Mouse (Mus musculus) CH12.LX (cell line): ENCODE measurements around the gene Lima1. TPM values are rescaled to one million over a fixed set of nuclear protein-coding genes. Genes with fewer than 3 reads are reported as not detected.

Experiments
- DNase-seq: peaks from one replicate; pipeline ENCODE4 v3.0.0-alpha.2; 2013; ENCODE audit errors: extremely low read depth
- H3K27ac ChIP-seq: 2 replicates; pipeline ENCODE4 v1.5.1; 2012; ENCODE audit warnings: low read depth, mild to moderate bottlenecking, control low read depth, moderate library complexity; ENCODE audit not compliant: insufficient read depth
- H3K27me3 ChIP-seq: replicated peaks from 2 replicates; pipeline ENCODE3; 2012; ENCODE audit warnings: inconsistent platforms
- H3K36me3 ChIP-seq, 2 experiments: replicated peaks in 1 of 2; 2 replicates each; pipeline versions ENCODE3 to v1.6.1; 2012; ENCODE audit warnings: inconsistent platforms in 1 of 2, low read length in 1 of 2, mild to moderate bottlenecking in 1 of 2, mixed read lengths in 1 of 2, moderate library complexity in 1 of 2; ENCODE audit not compliant: control insufficient read depth in 1 of 2, insufficient read depth in 1 of 2
- H3K4me1 ChIP-seq, 2 experiments: 2 replicates each; pipeline ENCODE4 v1.6.1; 2012; ENCODE audit warnings: inconsistent platforms in 1 of 2, moderate library complexity in 1 of 2; ENCODE audit not compliant: insufficient read depth in 2 of 2, control insufficient read depth in 1 of 2
- H3K4me2 ChIP-seq: 2 replicates; pipeline ENCODE4 v1.6.1; 2012; ENCODE audit warnings: low read depth, mild to moderate bottlenecking, control low read depth; ENCODE audit not compliant: poor library complexity, insufficient read depth, severe bottlenecking
- H3K4me3 ChIP-seq, 3 experiments: fragments of 150-350 bp in 1 of 3; sonication (generic) in 1 of 3; replicated peaks in 1 of 3; 2 replicates each; pipeline versions ENCODE3 to v1.5.1; 2011 to 2012; ENCODE audit warnings: low read depth in 2 of 3, low read length in 2 of 3, mild to moderate bottlenecking in 2 of 3, moderate library complexity in 2 of 3, control low read depth in 1 of 3, improper control_type of control experiment in 1 of 3, inconsistent platforms in 1 of 3, mixed read lengths in 1 of 3; ENCODE audit not compliant: poor library complexity in 1 of 3
- H3K79me2 ChIP-seq: replicated peaks from 2 replicates; pipeline ENCODE4 v1.6.1; 2012; ENCODE audit warnings: mild to moderate bottlenecking, moderate library complexity; ENCODE audit not compliant: control insufficient read depth, poor library complexity, insufficient read depth, severe bottlenecking; ENCODE audit errors: extremely low read depth
- H3K9ac ChIP-seq: 2 replicates; pipeline ENCODE4 v1.6.1; 2012; ENCODE audit warnings: low read depth, mild to moderate bottlenecking, control low read depth, moderate library complexity; ENCODE audit not compliant: insufficient read depth
- H3K9me3 ChIP-seq: replicated peaks from 2 replicates; pipeline ENCODE3; 2012; ENCODE audit warnings: low read length, inconsistent platforms, mixed read lengths
- BHLHE40 ChIP-seq: IDR thresholded peaks from 2 replicates; pipeline ENCODE4 v1.6.1; 2011; ENCODE audit warnings: mild to moderate bottlenecking, low read depth, low read length, improper control_type of control experiment
- CHD2 ChIP-seq: IDR thresholded peaks from 2 replicates; pipeline ENCODE4 v1.6.1; 2011; ENCODE audit warnings: low read length, improper control_type of control experiment
- CTCF ChIP-seq, 2 experiments: IDR thresholded peaks in 1 of 2; conservative IDR thresholded peaks in 1 of 2; 2 replicates each; pipeline ENCODE4 v1.5.1; 2011 to 2012; ENCODE audit warnings: low read depth in 2 of 2, low read length in 2 of 2, improper control_type of control experiment in 1 of 2, inconsistent platforms in 1 of 2, mild to moderate bottlenecking in 1 of 2, moderate library complexity in 1 of 2
- E2F4 ChIP-seq: IDR thresholded peaks from 2 replicates; pipeline ENCODE4 v1.6.1; 2011; ENCODE audit warnings: low read depth, low read length, improper control_type of control experiment; ENCODE audit not compliant: insufficient replicate concordance
- ELF1 ChIP-seq: IDR thresholded peaks from 2 replicates; pipeline ENCODE4 v1.6.1; 2014; ENCODE audit warnings: low read depth, mild to moderate bottlenecking, inconsistent platforms, low read length, improper control_type of control experiment
- JUN ChIP-seq: IDR thresholded peaks from 2 replicates; pipeline ENCODE4 v1.6.1; 2011; ENCODE audit warnings: low read depth, mild to moderate bottlenecking, low read length, improper control_type of control experiment, moderate library complexity; ENCODE audit not compliant: insufficient read depth
- JUND ChIP-seq: conservative IDR thresholded peaks from 2 replicates; pipeline ENCODE4 v1.6.1; 2011; ENCODE audit warnings: low read depth, low read length, improper control_type of control experiment
- KAT2A ChIP-seq: IDR thresholded peaks from 2 replicates; pipeline ENCODE4 v1.6.1; 2012; ENCODE audit warnings: low read length, improper control_type of control experiment, inconsistent platforms; ENCODE audit not compliant: insufficient replicate concordance
- MAX ChIP-seq: IDR thresholded peaks from 2 replicates; pipeline ENCODE4 v1.6.1; 2011; ENCODE audit warnings: low read length, improper control_type of control experiment
- MAZ ChIP-seq: IDR thresholded peaks from 2 replicates; pipeline ENCODE4 v1.6.1; 2012; ENCODE audit warnings: low read depth, mild to moderate bottlenecking, inconsistent platforms, low read length, improper control_type of control experiment, moderate library complexity
- MEF2A ChIP-seq: IDR thresholded peaks from 2 replicates; pipeline ENCODE4 v1.6.1; 2014; ENCODE audit warnings: low read depth, mild to moderate bottlenecking, inconsistent platforms, low read length, improper control_type of control experiment, borderline replicate concordance
- MXI1 ChIP-seq: IDR thresholded peaks from 2 replicates; pipeline ENCODE4 v1.6.1; 2011; ENCODE audit warnings: mild to moderate bottlenecking, low read depth, low read length, improper control_type of control experiment
- MYC ChIP-seq: IDR thresholded peaks from 2 replicates; pipeline ENCODE4 v1.6.1; 2011; ENCODE audit warnings: low read depth, mild to moderate bottlenecking, improper control_type of control experiment, low read length
- NELFE ChIP-seq: IDR thresholded peaks from 2 replicates; pipeline ENCODE4 v1.6.1; 2011; ENCODE audit warnings: low read depth, low read length, improper control_type of control experiment
- PAX5 ChIP-seq: IDR thresholded peaks from 2 replicates; pipeline ENCODE4 v1.6.1; 2012; ENCODE audit warnings: low read length, inconsistent platforms, mixed read lengths
- POLR2A ChIP-seq: IDR thresholded peaks from 2 replicates; pipeline ENCODE4 v1.6.1; 2011; ENCODE audit warnings: low read depth, mild to moderate bottlenecking, improper control_type of control experiment, low read length
- RAD21 ChIP-seq: IDR thresholded peaks from 2 replicates; pipeline ENCODE4 v1.6.1; 2011; ENCODE audit warnings: low read depth, mild to moderate bottlenecking, low read length, improper control_type of control experiment, moderate library complexity
- RCOR1 ChIP-seq: conservative IDR thresholded peaks from 2 replicates; pipeline ENCODE4 v1.6.1; 2012; ENCODE audit warnings: low read depth, mild to moderate bottlenecking, inconsistent platforms, low read length, improper control_type of control experiment
- TBP ChIP-seq: conservative IDR thresholded peaks from 2 replicates; pipeline ENCODE4 v1.6.1; 2011; ENCODE audit warnings: low read depth, low read length, improper control_type of control experiment
- ZC3H11A ChIP-seq: IDR thresholded peaks from 2 replicates; pipeline ENCODE4 v1.6.1; 2012; ENCODE audit warnings: low read depth, mild to moderate bottlenecking, inconsistent platforms, low read length, improper control_type of control experiment
- ZKSCAN1 ChIP-seq: IDR thresholded peaks from 2 replicates; pipeline ENCODE4 v1.6.1; 2012; ENCODE audit warnings: low read depth, inconsistent platforms, low read length, improper control_type of control experiment, borderline replicate concordance
- ZMIZ1 ChIP-seq: IDR thresholded peaks from 2 replicates; pipeline ENCODE4 v1.6.1; 2012; ENCODE audit warnings: low read depth, mild to moderate bottlenecking, inconsistent platforms, low read length, improper control_type of control experiment
- ZNF384 ChIP-seq: IDR thresholded peaks from 2 replicates; pipeline ENCODE4 v1.6.1; 2012; ENCODE audit warnings: low read depth, low read length, improper control_type of control experiment, inconsistent platforms
- dilution Hi-C: fragments of 300-500 bp; cut with MboI; formaldehyde crosslinking; loops from 2 replicates; pipeline ENCODE4 v1.14.3; 2020; ENCODE audit warnings: low sequenced_read_pairs; ENCODE audit not compliant: extremely low pct_unique_long_range_greater_than_20kb, extremely low pct_ligation_motif_present
- in situ Hi-C: fragments of 300-500 bp; cut with MboI; formaldehyde crosslinking; loops from 3 replicates; pipeline ENCODE4 v1.14.3; 2019; ENCODE audit warnings: low sequenced_read_pairs, low pct_ligation_motif_present, low pct_unique_long_range_greater_than_20kb, mixed read lengths
- polyA plus RNA-seq: library from polyadenylated mRNA; unstranded; fragments of >175 nt; gene quantifications from 2 replicates; pipeline ENCODE4 v1.2.1, GENCODE M21; 2012; ENCODE audit warnings: low read depth; ENCODE audit not compliant: insufficient read length
- total RNA-seq, 2 experiments: library from RNA; depleted of rRNA; stranded (reverse); fragments of 300-350 nt in 1 of 2; fragments of >200 nt in 1 of 2; gene quantifications; 2 replicates each; pipeline ENCODE4 v1.2.3; 2012 to 2014

The Lima1 gene
- total and polyA plus RNA-seq, 3 experiments = 10.3 to 26.9 (median 18.7) TPM

DNA sequence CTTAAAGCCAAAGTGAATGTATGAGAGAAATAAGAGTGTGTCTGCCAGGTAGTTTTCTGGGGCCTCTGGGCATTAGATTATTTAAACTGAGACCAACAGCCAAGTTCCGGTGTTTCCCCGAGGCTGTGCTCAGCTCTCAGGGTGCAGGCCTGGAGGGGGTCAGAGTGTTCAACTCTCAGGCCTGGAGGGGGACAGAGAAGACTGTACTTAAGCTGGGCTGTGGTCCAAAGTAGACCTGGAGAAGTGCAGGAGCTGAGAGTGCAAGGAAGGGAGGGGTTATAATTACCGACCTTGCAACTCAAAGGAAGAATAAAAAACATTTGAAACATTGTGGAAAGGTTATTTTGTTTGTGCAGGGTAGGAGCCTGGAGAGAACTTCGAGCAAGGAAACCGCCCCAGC is 39.4 kb upstream of the Lima1 start:
- H3K27me3 ChIP-seq = no peaks in the 10 kb centered on the region
- DNase-seq = no peak
- no peak overlapping the region for H3K4me2 ChIP-seq
- no peaks in the 10 kb centered on the region for H3K36me3 ChIP-seq
- in situ Hi-C loops (no loop called here), dilution Hi-C loops (no loop called here)
- 0 out of 4 replicates have a peak, but pooled peaks cover 2 to 4% of the 10 kb centered on the region in 2 experiments for H3K4me1 ChIP-seq
- no peak for TF ChIP-seq E2F4
- no peak for TF ChIP-seq CTCF (conservative IDR thresholded peaks at IDR 0.05 in 1 of 2, IDR thresholded peaks at IDR 0.05 in 1 of 2; ENCODE audit: low read depth in 2 of 2, low read length in 2 of 2)
- TF ChIP-seq TBP = no peak
- TF ChIP-seq MAZ = no peak
- TF ChIP-seq JUN = no peak
- TF ChIP-seq ELF1 = no peak
- no peaks in the 10 kb centered on the region for H3K9me3 ChIP-seq
- H3K9ac ChIP-seq = no peak overlapping the region
- H3K79me2 ChIP-seq = no peaks in the 10 kb centered on the region
- no peak overlapping the region for H3K4me3 ChIP-seq
- H3K27ac ChIP-seq = no peak overlapping the region

DNA sequence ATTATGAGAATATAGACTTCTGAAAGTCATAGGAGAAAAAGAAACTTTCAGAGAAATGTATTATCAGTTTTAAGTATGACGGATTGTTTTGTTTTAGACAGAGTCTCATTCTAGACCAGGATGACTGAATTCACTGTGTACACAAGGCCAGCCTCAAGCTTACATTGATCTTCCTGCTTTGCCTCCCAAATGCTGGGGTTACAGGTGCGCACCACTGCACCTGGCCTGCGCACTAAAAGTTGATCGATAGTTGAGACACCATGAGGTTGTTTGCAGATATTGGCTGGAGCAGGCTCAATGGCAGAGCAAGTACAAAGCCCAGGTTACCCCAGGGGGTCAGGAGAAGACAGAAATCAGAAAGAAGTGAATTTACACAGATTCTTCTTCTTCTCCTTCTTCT is 36.5 kb upstream of the Lima1 start:
- H3K9me3 ChIP-seq = no peaks in the 10 kb centered on the region
- no peak overlapping the region for H3K27ac ChIP-seq
- peaks cover under 1 to 8% of the 10 kb centered on the region in 2 experiments; a peak in 2 of 4 replicates for H3K4me1 ChIP-seq
- in situ Hi-C loops = no loop called here
- dilution Hi-C loops = no loop called here
- no peak overlapping the region for H3K9ac ChIP-seq
- H3K27me3 ChIP-seq = no peaks in the 10 kb centered on the region
- TF ChIP-seq ZMIZ1 (no peak), MAZ (no peak), RAD21 (no peak), KAT2A (no peak), MXI1 (no peak), RCOR1 (no peak), NELFE (no peak), MEF2A (no peak), MAX (no peak), MYC (no peak), CHD2 (no peak), POLR2A (no peak), JUND (no peak), ZKSCAN1 (no peak), BHLHE40 (no peak), PAX5 (no peak), ZNF384 (no peak), ZC3H11A (no peak), TBP (no peak), ELF1 (no peak)
- no peaks in the 10 kb centered on the region for H3K79me2 ChIP-seq
- no peak for DNase-seq
- H3K36me3 ChIP-seq = no peaks in the 10 kb centered on the region
- no peak overlapping the region for H3K4me2 ChIP-seq
- H3K4me3 ChIP-seq = no peak overlapping the region
